ENCODE assay signal across 35 mouse cellular contexts in genomic region chr15:99010896-99011295, GRCm38 (mm10). TPM values are rescaled to one million over a fixed set of nuclear protein-coding genes. Genes with fewer than 3 reads are reported as not detected.
DNase-seq lines count a peak whose midpoint lies in the region; ATAC-seq lines count a peak whose summit lies in the region.
"Had no signal": no experiment of that assay in that cellular context is flagged by ENCODE, and none has a peak within 500 bp of the region (broad histone marks: within the 10 kb centered on the region; RNA-seq: fewer than 3 reads in every experiment).

No protein-coding gene starts in this region.

- WGBS in kidney, embryonic 15.5 days = 67% methylated on average over 1 of the region's 2 CpGs

- H3K4me2 ChIP-seq in kidney, embryonic 15.5 days = no peak overlapping the region
- H3K4me2 ChIP-seq: embryonic facial prominence, embryonic 12.5 days; heart, embryonic 13.5 days; hindbrain, embryonic 13.5 days; limb, embryonic 12.5 days; liver, embryonic 15.5 days; lung, embryonic 14.5 days had no signal

- H3K4me1 ChIP-seq in kidney, embryonic 15.5 days = peaks cover 27% of the 10 kb centered on the region; the same call in 1 of the 2 replicates
- H3K4me1 ChIP-seq: hindbrain, embryonic 13.5 days had no signal

- no peak overlapping the region for H3K9ac ChIP-seq in kidney, embryonic 15.5 days
- H3K9ac ChIP-seq: embryonic facial prominence, embryonic 12.5 days; heart, embryonic 13.5 days; hindbrain, embryonic 13.5 days; limb, embryonic 12.5 days; liver, embryonic 15.5 days; lung, embryonic 14.5 days had no signal

- H3K36me3 ChIP-seq in kidney, embryonic 15.5 days = no peaks in the 10 kb centered on the region
- H3K36me3 ChIP-seq: embryonic facial prominence, embryonic 12.5 days; heart, embryonic 13.5 days; hindbrain, embryonic 13.5 days; limb, embryonic 12.5 days; liver, embryonic 15.5 days had no signal

- no peak for ATAC-seq in kidney, embryonic 15.5 days (replicated peaks; ENCODE audit: low FRiP score)
- ATAC-seq: activated CD4-positive, CD25-positive, alpha-beta regulatory T cell, adult 4 months; forebrain, embryonic 14.5 days; intestine, embryonic 16.5 days had no signal

- no peak overlapping the region for H3K27ac ChIP-seq in kidney, embryonic 15.5 days
- H3K27ac ChIP-seq: embryonic facial prominence, embryonic 12.5 days; heart, embryonic 13.5 days; hindbrain, embryonic 13.5 days; limb, embryonic 12.5 days; liver, embryonic 15.5 days had no signal

- peak; percentile 91 for DNase-seq in heart, adult 11 months
- no peak for DNase-seq in heart, adult 8-10 months (ENCODE audit: low spot score)
- DNase-seq in kidney, adult 9 months = peak; percentile 59
- peak; percentile 56 for DNase-seq in 416B (ENCODE audit: low read depth)
- DNase-seq in kidney, postnatal 4 days = peak; percentile 59 to 69
- no peak for DNase-seq in cerebellum, postnatal 10 days
- DNase-seq: adrenal gland, postnatal 10 days; cerebellum, adult 8-10 months; cerebellum, postnatal 36 days; embryo, embryonic 11 days; gastrocnemius, postnatal 14 days; lung, embryonic 14.5 days; lung, postnatal 14 days; midbrain, embryonic 14.5 days; right cerebral cortex, postnatal 25 days; thymus, postnatal 14 days had no signal

- H3K4me3 ChIP-seq in kidney, embryonic 15.5 days (replicated peaks) = no peak overlapping the region
- H3K4me3 ChIP-seq: embryonic facial prominence, embryonic 12.5 days; heart, embryonic 13.5 days; hindbrain, embryonic 13.5 days; limb, embryonic 12.5 days; liver, embryonic 15.5 days had no signal

- no peaks in the 10 kb centered on the region for H3K9me3 ChIP-seq in kidney, embryonic 15.5 days (replicated peaks)
- H3K9me3 ChIP-seq: embryonic facial prominence, embryonic 12.5 days; heart, embryonic 13.5 days; hindbrain, embryonic 13.5 days; limb, embryonic 12.5 days; liver, embryonic 15.5 days had no signal

- H3K27me3 ChIP-seq in kidney, embryonic 15.5 days = no peaks in the 10 kb centered on the region
- H3K27me3 ChIP-seq: embryonic facial prominence, embryonic 12.5 days; heart, embryonic 13.5 days; hindbrain, embryonic 13.5 days; limb, embryonic 12.5 days; liver, embryonic 15.5 days had no signal

RNA-seq across cellular contexts. Expression of gene Tuba1c, which starts 18.8 kb away (rescaled TPM):
- 10 to 100 TPM; 32.2 to 40.4 (median 33.3) TPM for total RNA-seq in heart, adult 8-10 months (2022)
- 180 and 185 TPM in 2 replicates for polyA plus RNA-seq in kidney, embryonic 15.5 days (2015; fragmentation: Nextera tagmentation; extraction: Ambion mirVana)

RNA-seq across cellular contexts. Expression of gene Prph, which starts 44.1 kb away (rescaled TPM):
- total RNA-seq in heart, adult 8-10 months (2022) = 1 to 10 TPM in 1 of 4 experiments, under 1 TPM in 3; 0.16 to 1.4 (median 0.47) TPM
- polyA plus RNA-seq in kidney, embryonic 15.5 days (2015; fragmentation: Nextera tagmentation; extraction: Ambion mirVana) = 5.9 and 12.6 TPM in 2 replicates
- total RNA-seq: granulocyte monocyte progenitor cell, adult 5-6 weeks; neutrophil, adult 5-6 weeks had no signal
- polyA plus RNA-seq: activated CD4-positive, CD25-positive, alpha-beta regulatory T cell, adult 4 months had no signal

RNA-seq across cellular contexts. Expression of gene Tuba1a, which starts 57.4 kb away (rescaled TPM):
- 10 to 100 TPM; 37.4 to 83.6 (median 67.3) TPM for total RNA-seq in heart, adult 8-10 months (2022)
- 854 and 1,029 TPM in 2 replicates for polyA plus RNA-seq in kidney, embryonic 15.5 days (2015; fragmentation: Nextera tagmentation; extraction: Ambion mirVana)

RNA-seq across cellular contexts. Expression of gene Gm49450, which starts 57.5 kb away (rescaled TPM):
- not detected for total RNA-seq in heart, adult 8-10 months (2022)
- polyA plus RNA-seq in kidney, embryonic 15.5 days (2015; fragmentation: Nextera tagmentation; extraction: Ambion mirVana) = not detected in 2 replicates
- total RNA-seq: adrenal gland, postnatal 10 days; gastrocnemius, postnatal 14 days; granulocyte monocyte progenitor cell, adult 5-6 weeks; heart, postnatal 25 days; layer of hippocampus, adult 18-20 months; layer of hippocampus, postnatal 10 days; left cerebral cortex, adult 18-20 months; left cerebral cortex, postnatal 25 days; liver, adult 2 months had no signal
- polyA plus RNA-seq: activated CD4-positive, CD25-positive, alpha-beta regulatory T cell, adult 4 months; embryonic facial prominence, embryonic 12.5 days; forebrain, embryonic 14.5 days; heart, embryonic 13.5 days; hindbrain, embryonic 13.5 days; intestine, embryonic 16.5 days; limb, embryonic 12.5 days; liver, embryonic 15.5 days; lung, embryonic 14.5 days; midbrain, embryonic 14.5 days; neural tube, embryonic 11.5 days; stomach, embryonic 16.5 days had no signal

Comparison
In these comparisons a context has a peak if more than half of its experiments do, and no peak if none do; other contexts are left out.
1. DNase-seq: peak in heart, adult 11 months (single experiment), kidney, adult 9 months (single experiment), 416B (single experiment) and kidney, postnatal 4 days (2 of 2); none in heart, adult 8-10 months (single experiment) and cerebellum, postnatal 10 days (0 of 2).